Mouse (Mus musculus) adrenal gland, adult (tissue): Measurements from ENCODE around the gene Lrrc66.

Experiments
- DNase-seq, 2 experiments: peaks; one replicate each; pipeline ENCODE4 v3.0.0; 2022 to 2023; ENCODE audit warnings: low spot score in 1 of 2; ENCODE audit not compliant: inconsistent age in 2 of 2

The Lrrc66 gene

GRCm38 (mm10) chr5:73566119-73566518 is 66.2 kb downstream of the Lrrc66 start:
- no peak for DNase-seq

GRCm38 (mm10) chr5:73564038-73564437 is 68.3 kb downstream of the Lrrc66 start:
- DNase-seq, result no peak

GRCm38 (mm10) chr5:73558756-73559155 is 73.6 kb downstream of the Lrrc66 start:
- no peak for DNase-seq

DNA sequence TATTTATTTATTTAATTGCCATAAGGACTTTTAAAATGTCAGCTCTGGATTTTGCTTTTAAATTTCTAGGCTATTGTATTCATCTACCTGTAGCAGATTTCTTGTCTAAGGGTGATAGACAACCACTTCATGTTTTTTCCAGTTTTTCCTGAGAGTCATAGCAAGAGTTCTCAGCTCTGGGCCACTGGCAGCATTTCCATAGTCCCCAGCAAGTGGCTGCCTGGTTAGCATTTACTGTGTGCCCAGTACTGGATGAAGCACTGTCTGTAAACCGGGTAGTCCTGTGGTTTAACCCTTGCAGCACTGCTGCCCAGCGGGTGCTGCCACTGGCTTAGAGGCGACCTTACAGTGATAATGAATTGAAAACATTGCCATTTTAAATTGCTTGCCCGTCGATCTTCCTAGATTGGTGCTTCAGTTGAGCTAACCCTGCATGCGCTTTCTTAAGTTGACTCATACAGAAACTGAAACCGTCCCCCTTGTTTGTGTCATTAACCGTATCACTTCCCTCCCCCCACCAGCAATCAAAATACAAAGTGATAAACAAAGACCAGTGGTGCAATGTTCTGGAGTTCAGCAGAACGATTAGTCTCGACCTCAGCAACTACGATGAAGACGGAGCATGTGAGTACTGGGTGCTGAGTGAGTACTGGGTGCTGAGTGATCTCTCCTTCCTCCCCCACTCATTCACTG is 75.4 kb downstream of the Lrrc66 start:
- DNase-seq, result no peak
